In genomic region chr10:4108462-4108861, GRCm38 (mm10) we compare ENCODE assay signal across 13 mouse cellular contexts.
DNase-seq lines count a peak whose midpoint lies in the region; ATAC-seq lines count a peak whose summit lies in the region.
"Had no signal": no experiment of that assay in that cellular context is flagged by ENCODE, and none has a peak within 500 bp of the region (broad histone marks: within the 10 kb centered on the region; RNA-seq: fewer than 3 reads in every experiment).

No protein-coding gene starts in this region.

- 71% methylated on average over 9 of the region's 9 CpGs for WGBS in heart, embryonic 16.5 days
- 78% methylated on average over 9 of the region's 9 CpGs for WGBS in lung, embryonic 15.5 days

- no peaks in the 10 kb centered on the region for H3K9me3 ChIP-seq in heart, embryonic 16.5 days (replicated peaks; ENCODE audit: control insufficient read depth, low read length)
- no peaks in the 10 kb centered on the region for H3K9me3 ChIP-seq in lung, embryonic 15.5 days
- H3K9me3 ChIP-seq: hindbrain, embryonic 12.5 days; megakaryocyte, embryonic 14.5 days had no signal

- ATAC-seq in heart, embryonic 16.5 days (replicated peaks; ENCODE audit: extremely low read depth, insufficient read depth, low FRiP score), result no peak
- no peak for ATAC-seq in lung, embryonic 15.5 days (ENCODE audit: borderline replicate concordance, extremely low read depth, low FRiP score, low TSS enrichment)

- no peak overlapping the region for H3K9ac ChIP-seq in heart, embryonic 16.5 days (ENCODE audit: low read length)
- no peak overlapping the region for H3K9ac ChIP-seq in lung, embryonic 15.5 days
- H3K9ac ChIP-seq: hindbrain, embryonic 12.5 days had no signal

- DNase-seq in heart, adult 8-10 months (ENCODE audit: low spot score), result no peak
- no peak for DNase-seq in lung, postnatal 14 days
- DNase-seq in retina, postnatal 1 day, result peak; percentile 78
- DNase-seq in cerebellum, adult 8-10 months, result no peak
- DNase-seq: cerebellum, postnatal 36 days; thymus, adult 18-20 months had no signal

- H3K27me3 ChIP-seq in heart, embryonic 16.5 days (ENCODE audit: control insufficient read depth, insufficient read depth, low read length), result no peaks in the 10 kb centered on the region
- H3K27me3 ChIP-seq in lung, embryonic 15.5 days, result no peaks in the 10 kb centered on the region
- H3K27me3 ChIP-seq: hindbrain, embryonic 12.5 days; megakaryocyte, embryonic 14.5 days had no signal

- H3K4me2 ChIP-seq in heart, embryonic 16.5 days (ENCODE audit: low read depth, low read length), result no peak overlapping the region
- no peak overlapping the region for H3K4me2 ChIP-seq in lung, embryonic 15.5 days
- H3K4me2 ChIP-seq: hindbrain, embryonic 12.5 days had no signal

- H3K4me3 ChIP-seq in heart, embryonic 16.5 days (ENCODE audit: low read length), result no peak overlapping the region
- no peak overlapping the region for H3K4me3 ChIP-seq in lung, embryonic 15.5 days
- H3K4me3 ChIP-seq in brown adipose tissue, adult 24 weeks (ENCODE audit: insufficient read depth, low read depth, low read length), result no peak overlapping the region
- H3K4me3 ChIP-seq: hindbrain, embryonic 12.5 days; left cerebral cortex, adult 2 months; myocyte had no signal

- no peaks in the 10 kb centered on the region for H3K36me3 ChIP-seq in heart, embryonic 16.5 days (ENCODE audit: control insufficient read depth, insufficient read depth)
- no peaks in the 10 kb centered on the region for H3K36me3 ChIP-seq in lung, embryonic 15.5 days
- H3K36me3 ChIP-seq: hindbrain, embryonic 12.5 days had no signal

- peaks cover 40% of the 10 kb centered on the region for H3K4me1 ChIP-seq in heart, embryonic 16.5 days (ENCODE audit: control insufficient read depth, insufficient read depth, low read length)
- peaks cover 60% of the 10 kb centered on the region for H3K4me1 ChIP-seq in lung, embryonic 15.5 days
- H3K4me1 ChIP-seq in brown adipose tissue, adult 24 weeks (ENCODE audit: control insufficient read depth, insufficient read depth, insufficient read length, low read length), result peaks cover 37% of the 10 kb centered on the region; the same call in 1 of the 2 replicates

- peak overlapping the region; percentile 70 for H3K27ac ChIP-seq in heart, embryonic 16.5 days (ENCODE audit: low read length)
- H3K27ac ChIP-seq in lung, embryonic 15.5 days, result peak overlapping the region; percentile 80
- peak overlapping the region; percentile 92 for H3K27ac ChIP-seq in brown adipose tissue, adult 24 weeks (replicated peaks; ENCODE audit: low read depth, low read length)
- H3K27ac ChIP-seq: hindbrain, embryonic 12.5 days; left cerebral cortex, adult 2 months had no signal
